Mouse (Mus musculus) liver, postnatal 0 days (tissue): ENCODE measurements around the gene Tfdp2.

Source experiments
- CTCF ChIP-seq: sonication (generic); IDR thresholded peaks from 2 replicates; pipeline ENCODE4 v1.5.1; 2016; ENCODE audit warnings: antibody characterized with exemption, low read depth
- EP300 ChIP-seq: IDR thresholded peaks from 2 replicates; pipeline ENCODE4 v1.6.1; 2016; ENCODE audit warnings: antibody characterized with exemption, low read depth, mild to moderate bottlenecking

GRCm38 (mm10) chr9:96259753-96260520 is 63.9 kb downstream of the Tfdp2 start:
- no peak for TF ChIP-seq CTCF
- no peak for TF ChIP-seq EP300
